Mouse (Mus musculus): ENCODE measurements at regions not wholly inside any gene's neighbourhood (a gene's known extent, or its start where the extent isn't known, plus 50 kb on each side); places are given as distances from the start of the nearest gene placed in this dataset.

GRCm38 (mm10) chr9:46599931-46600708 lies 280.3 kb upstream of the 4931429L15Rik start:
- no peaks in the 10 kb centered on the region for H3K36me3 ChIP-seq
- H3K4me3 ChIP-seq, result no peak overlapping the region
- H3K4me1 ChIP-seq (replicated peaks), result peaks cover 34% of the 10 kb centered on the region
- H3K4me2 ChIP-seq, result no peak overlapping the region
- no peak overlapping the region for H3K9ac ChIP-seq
- no peaks in the 10 kb centered on the region for H3K9me3 ChIP-seq
- peak overlapping the region; percentile 63 for H3K27ac ChIP-seq
- ATAC-seq (ENCODE audit: low FRiP score), result peak; percentile 66
- 19% methylated on average over 8 of the region's 8 CpGs for WGBS
- no peaks in the 10 kb centered on the region for H3K27me3 ChIP-seq

GRCm38 (mm10) chr9:46598518-46598917 lies 278.7 kb upstream of the 4931429L15Rik start:
- no peak for ATAC-seq (ENCODE audit: low FRiP score)
- no peaks in the 10 kb centered on the region for H3K27me3 ChIP-seq
- H3K9me3 ChIP-seq, result no peaks in the 10 kb centered on the region
- no peak overlapping the region for H3K27ac ChIP-seq
- H3K4me2 ChIP-seq, result no peak overlapping the region
- H3K4me3 ChIP-seq, result no peak overlapping the region
- no peaks in the 10 kb centered on the region for H3K36me3 ChIP-seq
- WGBS, result 96% methylated on average over 6 of the region's 6 CpGs
- H3K4me1 ChIP-seq (replicated peaks), result peaks cover 33% of the 10 kb centered on the region
- no peak overlapping the region for H3K9ac ChIP-seq

- H3K27ac ChIP-seq, result no peak overlapping the region
- 81% methylated on average over 6 of the region's 6 CpGs for WGBS
- H3K9ac ChIP-seq, result no peak overlapping the region
- no peaks in the 10 kb centered on the region for H3K9me3 ChIP-seq
- H3K4me1 ChIP-seq (replicated peaks), result no peaks in the 10 kb centered on the region
- H3K4me3 ChIP-seq, result no peak overlapping the region
- no peaks in the 10 kb centered on the region for H3K36me3 ChIP-seq
- ATAC-seq (ENCODE audit: low FRiP score), result no peak
- no peaks in the 10 kb centered on the region for H3K27me3 ChIP-seq
- H3K4me2 ChIP-seq, result no peak overlapping the region
These were observed 273.7 kb upstream of the 4931429L15Rik start for GRCm38 (mm10) chr9:46593444-46593843.

- H3K4me2 ChIP-seq, result no peak overlapping the region
- H3K4me1 ChIP-seq (replicated peaks), result no peaks in the 10 kb centered on the region
- 77% methylated on average over 7 of the region's 7 CpGs for WGBS
- H3K4me3 ChIP-seq, result no peak overlapping the region
- no peaks in the 10 kb centered on the region for H3K9me3 ChIP-seq
- H3K9ac ChIP-seq, result no peak overlapping the region
- H3K27me3 ChIP-seq, result no peaks in the 10 kb centered on the region
- no peak overlapping the region for H3K27ac ChIP-seq
- ATAC-seq (ENCODE audit: low FRiP score), result no peak; the same call in 1 of the 2 replicates
- H3K36me3 ChIP-seq, result no peaks in the 10 kb centered on the region
These were observed 273.1 kb upstream of the 4931429L15Rik start for GRCm38 (mm10) chr9:46592908-46593307.

GRCm38 (mm10) chr9:46586818-46587217 lies 267.0 kb upstream of the 4931429L15Rik start:
- no peak for ATAC-seq (ENCODE audit: low FRiP score)
- H3K9me3 ChIP-seq, result no peaks in the 10 kb centered on the region
- H3K27ac ChIP-seq, result no peak overlapping the region

GRCm38 (mm10) chr9:46581844-46582243 lies 262.1 kb upstream of the 4931429L15Rik start:
- no peak overlapping the region for H3K4me3 ChIP-seq
- H3K9me3 ChIP-seq, result peaks cover 5% of the 10 kb centered on the region; the same call in 1 of the 2 replicates
- no peak for ATAC-seq (ENCODE audit: low FRiP score)
- no peak overlapping the region for H3K27ac ChIP-seq
- 13% methylated on average over 4 of the region's 4 CpGs for WGBS
- no peak overlapping the region for H3K4me2 ChIP-seq
- no peaks in the 10 kb centered on the region for H3K27me3 ChIP-seq
- no peak overlapping the region for H3K9ac ChIP-seq
- H3K36me3 ChIP-seq, result no peaks in the 10 kb centered on the region
- no peaks in the 10 kb centered on the region for H3K4me1 ChIP-seq (replicated peaks)

More at GRCm38 (mm10) chr9:46586818-46587217, 267.0 kb upstream of the 4931429L15Rik start:
- Histone ChIP-seq H3K9ac (no peak overlapping the region), H3K4me2 (no peak overlapping the region), H3K36me3 (no peaks in the 10 kb centered on the region), H3K4me1 (replicated peaks) (no peaks in the 10 kb centered on the region), H3K4me3 (no peak overlapping the region), H3K27me3 (no peaks in the 10 kb centered on the region)
- WGBS, result 86% methylated on average over 8 of the region's 8 CpGs

- 87% methylated on average over 4 of the region's 4 CpGs for WGBS
- no peak overlapping the region for H3K4me2 ChIP-seq
- no peaks in the 10 kb centered on the region for H3K4me1 ChIP-seq (replicated peaks)
- no peak overlapping the region for H3K27ac ChIP-seq
- no peaks in the 10 kb centered on the region for H3K9me3 ChIP-seq
- no peaks in the 10 kb centered on the region for H3K36me3 ChIP-seq
- no peak overlapping the region for H3K4me3 ChIP-seq
- ATAC-seq (ENCODE audit: low FRiP score), result no peak
- H3K9ac ChIP-seq, result no peak overlapping the region
- 0 out of 2 replicates have a peak, but pooled peaks cover 4% of the 10 kb centered on the region for H3K27me3 ChIP-seq
These were observed 242.5 kb upstream of the 4931429L15Rik start for GRCm38 (mm10) chr9:46562301-46562700.

GRCm38 (mm10) chr9:46558481-46558880 lies 238.7 kb upstream of the 4931429L15Rik start:
- H3K9me3 ChIP-seq, result no peaks in the 10 kb centered on the region
- H3K4me2 ChIP-seq, result no peak overlapping the region
- no peaks in the 10 kb centered on the region for H3K27me3 ChIP-seq
- no peak overlapping the region for H3K27ac ChIP-seq
- H3K4me1 ChIP-seq (replicated peaks), result peaks cover 16% of the 10 kb centered on the region
- ATAC-seq (ENCODE audit: low FRiP score), result no peak
- no peaks in the 10 kb centered on the region for H3K36me3 ChIP-seq
- H3K4me3 ChIP-seq, result no peak overlapping the region
- 80% methylated on average over 5 of the region's 5 CpGs for WGBS
- no peak overlapping the region for H3K9ac ChIP-seq

GRCm38 (mm10) chr9:46557781-46558180 lies 238.0 kb upstream of the 4931429L15Rik start:
- H3K9me3 ChIP-seq, result no peaks in the 10 kb centered on the region
- WGBS, result 44% methylated on average over 5 of the region's 5 CpGs
- no peak overlapping the region for H3K4me2 ChIP-seq
- H3K4me3 ChIP-seq, result no peak overlapping the region
- H3K9ac ChIP-seq, result no peak overlapping the region
- H3K36me3 ChIP-seq, result no peaks in the 10 kb centered on the region
- no peaks in the 10 kb centered on the region for H3K27me3 ChIP-seq
- H3K4me1 ChIP-seq (replicated peaks), result peaks cover 16% of the 10 kb centered on the region
- no peak for ATAC-seq (ENCODE audit: low FRiP score)
- H3K27ac ChIP-seq, result no peak overlapping the region

- no peaks in the 10 kb centered on the region for H3K9me3 ChIP-seq
- ATAC-seq (ENCODE audit: low FRiP score), result 0 out of 2 replicates have a peak, but pooled peaks have one; percentile 43
- no peaks in the 10 kb centered on the region for H3K36me3 ChIP-seq
- H3K27me3 ChIP-seq, result no peaks in the 10 kb centered on the region
- WGBS, result 33% methylated on average over 6 of the region's 6 CpGs
- no peak overlapping the region for H3K9ac ChIP-seq
- no peak overlapping the region for H3K4me3 ChIP-seq
- H3K4me2 ChIP-seq, result no peak overlapping the region
- peaks cover 20% of the 10 kb centered on the region for H3K4me1 ChIP-seq (replicated peaks)
- peak overlapping the region; percentile 55; the same call in 1 of the 2 replicates for H3K27ac ChIP-seq
These were observed 235.4 kb upstream of the 4931429L15Rik start for GRCm38 (mm10) chr9:46555156-46555555.

- H3K27ac ChIP-seq, result peak overlapping the region; percentile 55; the same call in 1 of the 2 replicates
- H3K4me1 ChIP-seq (replicated peaks), result peaks cover 20% of the 10 kb centered on the region
These were observed 234.9 kb upstream of the 4931429L15Rik start for GRCm38 (mm10) chr9:46554586-46555152.

GRCm38 (mm10) chr9:46549416-46549815 lies 229.6 kb upstream of the 4931429L15Rik start:
- Histone ChIP-seq H3K4me1 (replicated peaks) (peaks cover 11% of the 10 kb centered on the region; the same call in 1 of the 2 replicates), H3K9ac (no peak overlapping the region), H3K27ac (no peak overlapping the region), H3K27me3 (no peaks in the 10 kb centered on the region; the same call in 1 of the 2 replicates), H3K9me3 (no peaks in the 10 kb centered on the region), H3K4me3 (no peak overlapping the region), H3K36me3 (no peaks in the 10 kb centered on the region), H3K4me2 (no peak overlapping the region)
- no peak for ATAC-seq (ENCODE audit: low FRiP score)
- 78% methylated on average over 4 of the region's 4 CpGs for WGBS

More at GRCm38 (mm10) chr9:46554586-46555152, 234.9 kb upstream of the 4931429L15Rik start:
- Histone ChIP-seq H3K9ac (no peak overlapping the region), H3K9me3 (no peaks in the 10 kb centered on the region), H3K4me3 (no peak overlapping the region), H3K4me2 (no peak overlapping the region), H3K36me3 (no peaks in the 10 kb centered on the region), H3K27me3 (no peaks in the 10 kb centered on the region)
- 51% methylated on average over 6 of the region's 6 CpGs for WGBS
- no peak for ATAC-seq (ENCODE audit: low FRiP score)
